Mouse (Mus musculus): ENCODE data around the gene Tollip.

Gene Tollip

DNA sequence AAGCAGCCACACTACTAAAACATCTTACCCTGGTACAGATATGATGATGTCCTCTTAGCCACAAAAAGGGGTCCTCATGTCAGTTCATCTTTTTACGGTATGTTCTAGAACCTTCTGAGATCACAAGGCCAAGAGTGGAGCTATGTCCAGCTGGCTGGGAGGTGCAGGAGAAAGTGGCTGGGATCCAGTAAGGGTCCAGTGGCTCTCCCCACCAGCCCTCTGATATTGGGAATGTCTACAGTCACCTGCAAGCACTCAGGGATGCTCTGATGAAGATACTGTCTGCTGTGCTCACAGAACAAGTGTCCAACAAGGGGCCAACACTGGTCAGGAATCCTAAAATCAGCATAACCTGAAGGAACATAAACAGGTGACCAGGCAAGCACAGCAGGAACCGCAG, at the start of gene Tollip:
Gene Tollip, minus strand, starts transcription at position 101 of the 400 bp plus-strand sequence.
- DNase-seq = no peak

DNA sequence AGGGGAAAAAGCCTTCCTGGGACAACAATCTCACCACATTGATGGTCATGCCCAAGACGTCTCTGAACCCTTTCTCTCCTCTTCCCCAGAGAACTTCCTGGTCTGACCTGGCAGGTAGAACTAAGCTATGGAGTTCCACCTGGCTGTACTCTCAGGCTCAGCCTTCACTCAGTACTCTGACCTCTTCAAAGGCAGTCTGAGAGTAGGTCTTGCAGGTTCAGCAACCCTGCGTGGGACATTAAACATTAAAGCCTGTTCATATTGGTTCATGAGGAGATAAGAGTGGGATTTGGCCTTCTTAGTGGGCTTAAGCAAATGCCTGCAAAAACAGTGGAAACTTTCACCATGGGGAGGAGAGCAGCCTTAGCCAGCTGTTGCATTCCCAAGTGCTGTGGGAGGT, 48.0 kb upstream of the Tollip start:
- DNase-seq = no peak

DNA sequence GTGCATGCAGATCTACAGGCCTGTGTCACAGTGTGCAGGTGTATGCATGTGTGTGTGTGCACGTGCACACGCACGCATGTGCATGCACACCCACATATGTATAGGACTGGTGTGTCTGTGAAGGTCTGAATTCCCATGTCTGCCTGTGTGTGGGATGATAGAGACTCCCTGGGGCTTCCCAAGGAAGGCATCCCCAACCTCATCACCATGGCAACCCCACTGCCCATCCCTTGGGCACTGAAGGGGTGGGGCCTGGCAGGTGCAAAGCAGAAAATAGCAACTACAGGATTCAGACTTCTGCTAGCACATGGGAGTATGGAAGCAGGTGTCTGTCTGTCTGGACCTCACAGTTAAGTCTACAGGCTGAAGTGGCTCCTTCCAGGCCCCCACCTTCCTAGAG, 44.2 kb upstream of the Tollip start:
- peak; percentile 41 for DNase-seq

DNA sequence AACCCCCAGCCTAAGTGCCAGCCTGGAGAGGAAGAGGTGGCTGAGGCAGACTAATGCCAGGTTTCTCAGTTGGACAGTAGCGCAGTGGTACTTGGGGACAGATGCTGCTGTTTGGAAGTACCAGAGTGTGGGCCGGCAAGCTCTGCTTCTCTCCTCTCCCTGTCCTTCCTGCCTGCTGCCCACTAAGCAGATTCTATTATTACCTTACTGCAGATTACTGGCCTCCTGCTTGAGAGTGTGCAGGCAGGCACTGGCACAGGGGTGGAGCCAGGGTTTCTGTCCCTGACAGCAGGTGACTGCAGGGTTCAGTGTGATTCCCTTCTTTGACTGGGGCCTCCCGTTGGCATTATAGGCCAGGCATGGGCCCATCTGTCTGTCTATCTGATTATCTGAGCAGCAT, 43.2 kb upstream of the Tollip start:
- DNase-seq = peak; percentile 73

DNA sequence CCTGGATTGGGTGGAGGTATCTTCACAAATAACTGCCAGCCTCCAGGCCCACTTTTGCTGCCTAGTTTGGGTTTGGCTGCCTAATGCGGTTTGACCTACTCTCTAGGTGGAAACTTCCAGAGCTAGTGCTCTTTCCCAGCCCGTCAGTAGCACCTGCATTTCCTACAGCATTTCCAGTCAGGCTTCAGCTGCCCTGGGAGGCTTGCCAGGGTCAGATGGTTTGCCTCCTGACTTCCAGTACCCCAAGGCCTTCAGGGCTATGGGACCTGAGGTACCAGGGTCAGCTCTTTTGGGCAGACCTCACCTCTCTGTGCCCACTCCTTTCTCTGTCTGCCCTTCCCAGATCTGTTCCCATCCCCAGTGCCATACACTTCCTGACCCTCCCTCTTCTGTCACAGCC, 42.6 kb upstream of the Tollip start:
- DNase-seq = no peak

DNA sequence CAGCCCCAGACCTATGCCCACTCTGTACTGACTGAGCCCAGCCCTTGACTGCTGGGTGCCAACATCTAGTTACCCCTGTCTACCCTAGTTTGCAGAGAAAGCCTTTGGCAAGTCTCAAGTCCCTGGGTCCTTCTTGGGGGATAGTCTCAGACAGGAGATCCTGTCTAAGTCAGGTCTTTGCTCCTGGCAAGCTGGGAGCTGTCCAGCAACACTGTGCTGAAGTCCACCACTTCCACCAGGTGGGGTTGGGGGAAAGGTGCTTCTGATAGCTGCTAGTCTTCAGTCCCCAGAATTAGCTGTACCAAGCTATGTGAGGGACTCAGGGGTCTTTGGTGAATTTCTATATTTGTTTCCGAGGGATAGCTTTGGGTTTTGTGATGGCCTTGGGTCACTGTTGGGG, 40.8 kb upstream of the Tollip start:
- DNase-seq = no peak

DNA sequence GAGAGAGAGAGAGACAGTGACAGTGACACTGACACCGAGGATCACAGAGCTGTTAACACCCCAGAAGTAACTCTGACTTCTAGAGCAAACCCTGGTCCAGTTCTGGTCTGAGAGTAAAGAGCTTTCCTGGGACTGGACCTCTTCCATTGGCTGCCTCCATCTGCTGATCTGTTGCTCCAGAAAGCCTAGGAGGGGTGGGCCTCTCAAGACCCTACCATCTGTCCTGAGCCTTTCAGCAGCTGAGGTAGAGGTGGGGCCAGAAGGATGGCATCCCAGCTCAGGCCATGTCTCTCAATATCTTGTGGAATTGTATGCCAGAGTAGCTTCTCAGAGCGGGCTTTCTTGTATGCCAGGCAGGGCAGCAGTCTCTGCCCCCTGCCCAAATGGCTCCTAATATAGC, 39.9 kb upstream of the Tollip start:
- no peak for DNase-seq

DNA sequence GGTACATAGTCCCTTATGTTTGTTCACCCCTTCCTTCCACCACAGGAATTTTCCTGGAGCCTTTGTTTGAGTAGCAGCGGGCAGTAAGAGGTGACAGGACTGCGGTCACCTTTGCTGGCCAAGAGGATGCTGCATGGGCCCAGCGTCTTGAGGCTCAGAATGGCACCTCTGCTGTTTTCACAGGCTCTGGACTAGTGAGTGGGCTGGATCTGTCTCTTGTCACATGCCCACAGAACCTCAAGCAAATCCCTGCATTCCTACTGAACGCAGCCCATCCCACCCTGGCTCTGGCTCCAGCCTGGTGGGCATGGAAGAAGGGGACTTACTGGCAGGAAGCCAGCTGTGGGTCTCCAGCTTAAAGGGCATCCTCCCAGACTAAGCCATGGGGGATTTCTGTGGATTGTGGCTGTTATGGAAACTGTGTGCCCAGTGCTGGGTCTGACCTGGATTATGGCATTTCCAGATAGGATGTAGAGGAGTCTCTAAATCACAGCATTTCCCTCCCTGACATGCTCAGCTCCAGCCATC, 39.3 kb upstream of the Tollip start:
- peak; percentile 49 for DNase-seq

DNA sequence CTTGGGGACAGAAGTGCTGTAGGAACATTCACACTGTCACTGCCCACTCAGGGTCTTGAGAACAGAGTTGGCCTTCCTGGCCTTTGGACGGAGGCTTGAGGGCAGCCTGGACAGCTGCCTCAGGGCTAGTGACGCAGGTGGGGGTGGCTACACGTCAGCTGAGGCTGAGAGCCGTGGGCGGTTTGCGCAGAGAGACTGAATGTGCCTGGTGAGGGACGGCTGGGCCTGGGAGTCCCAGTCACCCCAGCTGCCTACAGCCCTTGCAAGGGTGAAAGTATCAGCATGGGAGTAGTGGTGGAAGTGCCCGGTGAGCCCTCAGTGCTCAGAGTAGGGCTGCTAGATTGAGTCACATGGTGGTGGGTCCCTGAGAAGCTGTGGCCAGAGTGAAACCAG, 37.9 kb upstream of the Tollip start:
- peak; percentile 74 for DNase-seq

DNA sequence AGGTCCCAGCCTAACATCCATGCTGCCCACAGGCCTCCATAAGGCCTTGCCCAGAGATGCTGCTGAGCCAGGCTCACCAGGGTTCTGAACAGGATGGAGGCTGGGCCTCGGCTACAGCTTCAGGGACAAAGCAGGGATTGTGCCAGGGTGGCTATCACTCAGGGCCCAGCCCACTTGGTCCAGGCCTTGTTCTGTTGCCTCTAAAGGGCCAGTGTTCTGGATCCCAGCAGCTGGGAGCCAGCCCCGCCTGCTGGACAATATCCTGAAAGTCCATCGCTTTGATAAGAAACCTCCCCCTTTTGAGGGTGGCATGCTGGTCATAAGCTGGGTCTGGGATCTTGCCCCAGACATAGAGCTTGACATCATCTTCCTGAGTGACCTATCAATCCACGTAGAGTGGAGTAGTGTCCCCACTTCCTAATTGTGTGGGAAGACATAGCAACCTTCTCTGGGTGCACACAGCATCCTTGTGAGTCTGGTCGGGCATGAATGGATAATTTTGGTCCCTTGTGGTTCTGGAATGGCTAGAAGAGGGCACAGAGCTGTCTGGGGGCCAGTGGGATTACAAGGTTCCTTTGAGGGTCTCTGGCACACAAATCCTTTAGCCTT, 37.4 kb upstream of the Tollip start:
- DNase-seq = peak; percentile 71

DNA sequence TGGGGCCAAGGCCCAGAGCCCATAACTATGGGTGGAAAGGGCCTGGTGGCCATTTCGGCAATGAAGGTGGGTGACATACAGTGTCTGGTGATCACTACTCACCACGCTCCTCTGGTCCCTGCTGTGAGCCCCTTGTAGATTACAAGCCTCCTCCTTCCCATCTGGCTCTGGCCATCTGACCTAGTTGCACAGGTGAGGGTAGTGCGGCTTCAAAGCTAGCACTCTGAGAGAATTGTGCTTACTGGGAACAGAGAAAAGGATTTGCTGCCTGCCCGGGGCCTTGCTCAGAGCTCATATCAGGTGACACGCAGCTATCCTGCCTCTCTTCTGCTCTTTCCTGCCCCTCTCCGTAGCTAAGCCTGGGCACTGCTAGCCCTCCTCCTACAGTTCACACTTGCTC, 35.3 kb upstream of the Tollip start:
- no peak for DNase-seq

DNA sequence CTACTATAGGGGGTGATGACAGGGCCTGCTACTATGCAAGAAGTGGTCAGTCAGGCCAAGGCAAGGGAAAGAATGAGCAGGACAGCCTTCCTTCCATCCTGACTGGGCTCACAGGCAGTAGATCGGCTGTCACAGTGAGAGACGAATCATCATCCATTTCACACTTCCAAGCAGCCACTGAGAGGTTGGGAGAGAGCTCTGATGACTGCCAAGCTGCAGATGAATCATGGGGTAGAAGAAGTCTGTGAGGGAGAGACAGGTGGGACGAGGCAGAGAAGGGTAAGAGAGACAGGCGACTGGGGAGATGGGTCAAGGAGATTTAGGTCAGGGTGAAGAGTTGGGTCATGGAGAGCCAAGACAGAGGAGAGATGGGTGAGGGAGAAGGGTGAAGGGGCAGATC, 34.6 kb upstream of the Tollip start:
- peak; percentile 73 for DNase-seq

DNA sequence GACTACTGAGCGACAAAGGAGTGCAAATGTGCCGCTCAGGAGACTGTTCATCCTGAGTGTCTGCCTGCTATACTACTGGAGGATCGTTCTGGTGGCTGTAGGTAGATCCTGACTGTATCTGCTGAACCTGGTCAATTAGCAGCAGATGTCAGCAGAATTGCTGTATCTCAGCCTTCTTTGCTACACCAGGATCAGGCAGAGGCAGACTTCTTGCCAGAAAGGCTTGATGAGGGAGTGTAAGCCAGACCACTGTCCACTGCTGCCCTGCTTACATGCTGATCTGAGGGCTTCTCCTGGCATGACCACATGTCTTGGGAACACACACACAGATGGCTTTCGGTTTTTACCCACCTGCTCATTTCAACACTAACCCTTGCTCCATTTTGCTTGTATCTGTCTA, 33.5 kb upstream of the Tollip start:
- no peak for DNase-seq

DNA sequence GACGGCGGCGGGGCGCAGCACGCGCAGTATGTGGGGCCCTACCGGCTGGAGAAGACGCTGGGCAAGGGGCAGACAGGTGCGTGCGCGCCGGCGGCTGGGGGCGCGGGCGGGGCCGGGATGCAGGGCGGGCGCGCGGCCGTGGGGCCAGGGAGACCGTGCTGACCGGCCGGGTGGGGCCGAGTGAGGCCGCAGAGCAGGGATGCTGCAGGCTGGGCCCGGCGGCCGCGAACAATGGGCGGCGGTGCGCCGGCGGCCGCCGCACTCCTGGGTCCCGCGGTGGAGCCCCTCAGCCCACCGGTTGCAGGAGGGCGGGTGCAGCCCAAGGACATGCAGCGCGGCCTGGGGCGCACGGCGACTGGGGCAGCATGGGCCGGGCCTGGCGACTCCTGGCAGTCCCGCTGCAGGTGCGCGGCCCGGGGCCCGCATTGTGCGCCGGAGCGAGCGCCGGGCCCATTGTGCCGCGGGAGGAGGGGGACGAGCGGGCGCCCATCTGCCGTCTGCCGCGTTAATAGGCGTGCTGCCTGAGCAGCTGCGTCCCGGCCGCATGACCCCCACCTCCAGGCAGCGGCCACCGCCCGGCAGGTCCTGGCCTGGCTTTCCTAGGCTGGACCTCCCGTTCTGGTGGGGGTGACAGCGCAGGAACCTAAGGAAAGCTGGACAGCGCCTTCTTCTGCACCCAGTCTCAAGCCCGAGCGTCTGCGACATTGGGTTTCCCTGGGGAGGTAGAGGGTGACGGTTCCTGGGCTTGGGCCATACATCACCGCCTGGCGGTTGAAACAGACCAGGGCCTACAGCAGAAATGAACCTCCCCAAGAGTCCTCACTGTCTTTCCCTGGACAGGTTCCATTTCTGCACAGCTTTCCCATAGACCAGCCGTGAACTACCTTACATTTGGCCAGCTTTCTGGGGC, 32.1 kb upstream of the Tollip start:
- DNase-seq = peak; percentile 48

DNA sequence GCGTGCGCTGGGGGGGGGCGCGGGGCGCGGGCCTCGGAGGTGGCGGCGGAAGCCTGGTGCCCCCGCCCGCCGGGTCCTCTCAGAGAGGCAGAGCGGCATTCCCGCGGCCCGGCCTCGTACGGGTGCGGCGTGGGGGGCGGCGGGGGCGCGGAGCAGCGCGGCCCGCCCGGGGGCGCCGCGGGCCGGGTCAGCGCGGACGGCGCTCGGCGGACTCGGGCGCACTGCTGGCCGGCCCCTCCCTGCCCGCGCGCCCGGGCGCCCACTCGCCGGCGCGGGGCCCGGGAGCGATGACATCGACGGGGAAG, 31.4 kb upstream of the Tollip start:
- DNase-seq = no peak

DNA sequence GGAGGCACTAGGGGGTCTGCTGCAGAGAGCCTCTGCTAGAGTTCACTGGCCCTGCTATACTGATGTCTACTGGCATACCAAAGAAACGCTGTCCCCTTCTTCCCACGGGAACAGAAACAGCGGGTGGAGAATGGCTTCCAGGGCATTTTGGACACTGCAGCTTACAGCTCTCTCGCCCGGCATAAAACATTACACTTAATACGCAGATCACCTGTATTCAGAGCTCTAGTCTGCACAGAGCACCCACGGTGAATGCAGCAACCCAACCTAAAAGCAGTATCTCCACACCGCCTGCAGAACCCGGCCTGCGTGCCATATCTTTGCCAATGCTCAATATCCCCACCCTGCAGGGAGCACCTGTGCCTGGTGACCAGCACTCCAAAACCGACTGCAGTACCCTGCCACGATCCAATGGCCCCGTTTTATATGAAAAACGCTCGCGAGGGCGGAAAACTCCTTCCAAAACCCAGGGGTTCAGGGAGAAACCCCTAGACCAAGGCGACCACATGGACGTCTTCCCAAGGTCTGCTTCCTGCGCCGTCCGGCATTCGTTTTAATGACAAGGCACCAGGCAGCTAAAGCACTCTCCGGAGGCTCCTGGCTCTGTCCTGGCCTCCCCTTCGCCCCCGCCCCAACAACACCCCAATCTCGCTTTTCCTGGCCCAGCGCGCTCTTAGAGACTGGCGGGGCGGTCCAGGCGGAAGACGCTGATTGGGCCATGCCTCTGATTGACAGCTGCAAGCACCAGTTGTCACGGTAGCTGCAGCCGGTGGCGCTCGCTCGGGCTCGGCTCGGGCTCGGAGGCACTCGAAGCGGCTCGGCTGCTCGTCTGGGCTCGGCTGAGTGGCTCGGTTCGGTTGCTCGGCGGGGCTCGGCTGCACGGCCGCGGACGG, 30.8 kb upstream of the Tollip start, which contains the start of gene Brsk2:
Gene Brsk2, plus strand, starts transcription at position 846 of the 893 bp plus-strand sequence.
- peak; percentile 98 for DNase-seq

DNA sequence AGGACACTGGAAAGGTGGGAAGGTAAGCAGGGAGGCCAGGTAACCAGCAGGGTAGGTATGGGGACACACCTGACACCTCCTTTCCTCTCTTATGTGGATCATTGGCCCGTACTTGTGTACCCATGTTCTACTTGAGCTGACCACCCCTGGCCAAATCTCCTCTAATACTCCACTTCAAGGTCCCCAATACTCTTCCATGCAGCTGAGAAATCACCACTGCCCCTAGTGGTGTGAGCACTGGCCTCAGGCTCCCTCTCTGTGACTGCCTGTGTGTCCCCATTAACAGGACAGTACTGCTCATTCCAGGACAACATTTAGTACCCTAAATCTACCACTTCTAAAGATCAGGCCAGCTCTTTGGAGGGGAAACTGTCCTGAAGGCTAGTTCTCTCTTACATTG, 29.7 kb upstream of the Tollip start:
- DNase-seq = no peak

DNA sequence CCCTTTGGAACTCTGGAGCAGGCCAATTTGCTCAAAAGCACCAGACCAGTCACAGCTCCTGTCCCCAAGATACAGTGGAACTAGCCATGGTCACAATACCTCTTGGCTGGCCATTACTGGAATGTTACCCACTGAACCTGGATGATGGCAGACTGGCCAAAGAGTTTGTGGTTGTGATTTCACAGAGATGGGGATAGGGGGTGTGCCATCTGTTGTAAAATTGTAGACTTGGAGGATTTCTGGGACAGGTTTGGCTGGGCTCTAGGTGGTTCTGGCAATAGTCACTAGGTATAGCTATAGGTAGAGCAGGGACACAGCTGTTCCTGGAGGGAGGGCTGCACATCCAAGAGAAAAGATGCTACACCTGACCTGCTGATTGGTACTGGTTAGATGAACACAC, 29.2 kb upstream of the Tollip start:
- DNase-seq = no peak

DNA sequence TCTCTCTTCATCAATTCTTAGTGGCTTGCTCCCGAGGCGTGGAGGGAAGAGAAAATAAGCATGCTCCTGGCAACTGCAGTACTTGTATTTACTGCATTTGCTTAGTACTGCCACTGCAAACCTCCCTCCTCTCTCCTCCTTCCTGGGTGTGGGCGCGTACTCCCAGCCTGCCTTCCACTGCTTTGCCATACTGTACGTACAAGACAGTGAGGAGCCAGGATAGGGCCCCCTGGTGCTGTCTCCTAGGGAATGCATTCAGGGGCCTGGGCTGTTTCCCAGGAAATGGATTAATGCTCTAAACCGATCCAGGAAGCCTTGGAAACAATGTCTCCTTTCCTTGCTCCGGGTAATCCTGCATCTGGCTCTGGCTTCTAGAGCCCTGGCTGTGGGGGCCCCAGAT, 27.6 kb upstream of the Tollip start:
- peak; percentile 87 for DNase-seq

DNA sequence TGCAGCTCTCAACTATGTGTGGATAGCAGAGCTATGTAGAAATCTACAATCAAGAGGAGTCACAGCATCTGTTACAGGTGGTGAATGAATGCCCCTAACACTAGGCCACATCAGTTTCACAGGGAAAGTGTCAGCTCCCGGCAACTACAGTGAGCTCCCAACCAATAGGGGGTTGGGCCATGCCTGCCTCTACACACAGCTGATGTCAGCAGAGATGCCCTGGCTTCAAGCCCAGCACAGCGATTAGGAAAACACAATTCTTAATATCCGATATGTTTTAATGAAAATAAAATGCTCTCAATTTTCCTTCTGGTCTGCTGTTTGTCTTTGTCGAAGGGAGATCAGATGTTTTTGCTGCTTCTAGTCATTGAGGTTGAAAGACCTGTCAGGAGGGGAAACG, 25.1 kb upstream of the Tollip start:
- no peak for DNase-seq

DNA sequence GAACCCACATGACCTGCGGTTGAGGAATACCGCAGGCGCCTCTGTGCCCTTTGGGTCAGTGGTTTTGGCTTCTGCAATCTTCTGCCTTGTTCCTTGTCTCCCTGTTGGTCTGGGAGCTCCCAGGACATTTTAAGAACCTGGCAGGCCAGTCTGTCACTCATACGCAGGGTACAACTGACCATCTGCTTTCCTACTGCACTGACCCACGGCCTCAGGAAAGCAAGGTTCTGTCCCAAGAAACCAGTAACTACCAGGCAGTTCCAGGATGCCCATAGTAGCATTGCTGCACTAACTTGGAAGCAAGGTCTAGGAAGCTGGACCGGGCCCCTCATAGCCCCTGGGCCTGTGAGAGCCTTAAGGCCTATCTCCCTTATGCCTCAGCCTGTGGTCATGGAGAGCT, 16.6 kb upstream of the Tollip start:
- no peak for DNase-seq

DNA sequence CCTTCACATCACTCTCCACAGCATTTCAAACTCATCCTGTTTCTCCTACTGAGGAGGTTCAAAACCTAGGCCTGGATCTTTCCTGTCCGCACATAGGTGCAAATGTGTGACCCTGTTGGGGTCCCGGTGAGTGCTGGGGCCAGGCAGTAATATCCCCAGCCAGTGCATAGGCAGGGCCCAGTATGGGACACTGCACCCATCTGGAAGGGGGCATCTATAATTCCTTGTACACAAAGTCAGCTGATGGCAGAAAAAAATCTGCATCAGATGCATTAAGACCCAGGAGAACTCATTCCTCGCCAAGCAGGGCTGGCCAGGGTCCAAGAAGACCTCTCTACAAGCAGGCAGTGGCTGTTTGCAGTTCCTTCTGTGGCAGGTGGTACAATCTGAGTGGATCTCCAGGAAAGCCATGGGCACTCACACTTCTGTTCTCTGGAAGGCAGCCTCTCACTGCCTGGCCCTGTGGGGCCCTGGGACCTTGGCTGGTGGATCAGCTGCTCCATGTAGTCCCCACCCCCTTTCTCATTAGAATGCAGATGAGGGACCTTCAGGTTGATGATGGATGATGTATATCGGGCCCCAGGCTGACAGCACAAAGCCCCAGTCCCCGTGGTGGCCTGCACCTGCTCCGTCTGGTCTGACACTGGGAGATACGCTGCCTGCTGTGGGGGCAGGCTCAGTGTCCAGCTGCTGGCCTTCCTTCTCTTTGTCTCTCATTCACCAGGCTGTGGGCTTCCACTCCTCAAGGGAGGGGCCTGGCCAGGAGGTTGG, 16.0 kb upstream of the Tollip start:
- DNase-seq = no peak

DNA sequence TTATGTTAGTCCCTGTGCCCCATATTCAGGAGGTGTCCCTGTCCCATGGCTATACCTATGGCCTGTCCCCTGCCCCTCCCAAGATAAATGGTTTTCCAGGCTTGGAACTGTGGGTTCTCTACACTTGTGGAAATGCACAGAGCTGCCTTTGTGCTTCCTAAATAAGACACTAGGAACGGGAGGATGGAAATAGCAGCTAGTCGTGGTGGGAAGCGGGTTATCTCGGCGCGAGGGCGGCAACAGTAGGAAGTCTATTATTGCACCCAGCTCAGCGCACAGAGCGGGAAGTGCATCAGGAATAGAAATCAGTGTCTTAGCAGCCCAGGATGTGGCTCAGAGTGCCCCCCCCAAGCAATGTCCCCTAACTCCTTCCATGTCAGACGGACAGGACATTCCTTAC, 10.3 kb upstream of the Tollip start:
- DNase-seq = peak; percentile 88

Measured in right cerebral cortex, adult 18-20 months (tissue).